Mouse (Mus musculus): ENCODE results near the gene Nucb1. TPM values are rescaled to one million over a fixed set of nuclear protein-coding genes. Genes with fewer than 3 reads are reported as not detected.
"Not testable (repeated sequence)": the region's sequence is repeated elsewhere in the genome, so short reads cannot be mapped to it uniquely, and the experiment has no call there.

The Nucb1 gene
- total RNA-seq, 2 experiments from 2014 or later, result 144 to 151 TPM

DNA sequence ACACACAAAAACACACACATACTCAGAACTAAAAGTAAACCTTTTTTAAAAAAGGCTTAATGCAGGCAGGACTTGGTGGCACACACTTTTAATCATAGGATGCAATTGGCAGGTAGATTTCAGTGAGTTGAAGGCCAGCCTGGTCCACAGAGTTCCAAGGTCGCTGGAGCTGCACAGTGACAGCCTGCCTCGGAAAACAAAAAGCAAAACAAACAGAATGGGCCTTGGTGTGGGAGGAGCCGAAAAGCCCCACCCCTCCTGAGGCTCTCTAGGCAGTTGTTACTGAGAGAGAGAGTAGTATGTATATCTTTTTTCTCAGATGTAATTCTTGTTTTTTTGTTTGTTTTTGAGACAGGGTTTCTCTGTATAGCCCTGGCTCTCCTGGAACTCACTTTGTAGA lies 18.9 kb downstream of the Nucb1 start:
- DNase-seq, result no peak
- intact Hi-C loops (cut with DNase I), result no loop called here

DNA sequence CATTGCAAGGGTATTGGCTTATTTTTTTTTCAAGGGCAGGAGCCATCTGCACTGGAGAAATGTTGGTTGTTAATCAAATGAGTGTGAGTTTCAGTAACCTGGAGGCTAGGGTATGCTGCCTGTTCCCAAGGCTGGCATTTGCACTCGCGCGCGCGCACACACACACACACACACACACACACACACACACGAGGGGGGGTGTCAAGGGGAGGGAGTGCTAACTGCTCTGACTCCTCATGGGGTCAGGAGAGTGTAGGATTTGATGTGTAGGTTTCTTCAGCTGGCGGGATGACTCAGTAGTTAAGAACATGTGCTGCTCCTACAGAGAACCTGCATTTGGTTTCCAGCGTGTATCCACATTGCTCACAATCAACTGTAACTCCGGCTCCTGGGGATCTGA lies 19.4 kb downstream of the Nucb1 start:
- no peak for DNase-seq
- intact Hi-C loops (cut with DNase I), result no loop called here

DNA sequence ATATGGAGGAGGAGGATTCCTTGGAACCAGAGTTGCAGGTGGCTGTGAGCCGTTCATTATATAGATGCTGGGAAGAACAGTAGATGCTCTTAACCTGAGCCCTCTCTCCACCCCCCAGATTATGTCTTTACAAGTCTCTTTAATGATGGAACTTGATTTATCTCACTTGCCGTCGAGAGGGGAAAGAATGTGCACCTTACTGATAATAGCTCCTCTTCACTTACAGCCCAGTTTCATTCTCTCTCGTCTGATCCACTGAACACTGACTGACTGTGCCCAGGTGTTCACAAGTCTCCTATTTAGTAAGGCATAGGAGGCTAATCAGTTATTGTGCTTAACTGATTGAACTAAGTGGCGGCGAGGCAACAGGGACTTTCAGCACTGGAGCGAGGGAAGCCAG lies 20.6 kb downstream of the Nucb1 start:
- intact Hi-C loops (cut with DNase I), result no loop called here
- no peak for DNase-seq

DNA sequence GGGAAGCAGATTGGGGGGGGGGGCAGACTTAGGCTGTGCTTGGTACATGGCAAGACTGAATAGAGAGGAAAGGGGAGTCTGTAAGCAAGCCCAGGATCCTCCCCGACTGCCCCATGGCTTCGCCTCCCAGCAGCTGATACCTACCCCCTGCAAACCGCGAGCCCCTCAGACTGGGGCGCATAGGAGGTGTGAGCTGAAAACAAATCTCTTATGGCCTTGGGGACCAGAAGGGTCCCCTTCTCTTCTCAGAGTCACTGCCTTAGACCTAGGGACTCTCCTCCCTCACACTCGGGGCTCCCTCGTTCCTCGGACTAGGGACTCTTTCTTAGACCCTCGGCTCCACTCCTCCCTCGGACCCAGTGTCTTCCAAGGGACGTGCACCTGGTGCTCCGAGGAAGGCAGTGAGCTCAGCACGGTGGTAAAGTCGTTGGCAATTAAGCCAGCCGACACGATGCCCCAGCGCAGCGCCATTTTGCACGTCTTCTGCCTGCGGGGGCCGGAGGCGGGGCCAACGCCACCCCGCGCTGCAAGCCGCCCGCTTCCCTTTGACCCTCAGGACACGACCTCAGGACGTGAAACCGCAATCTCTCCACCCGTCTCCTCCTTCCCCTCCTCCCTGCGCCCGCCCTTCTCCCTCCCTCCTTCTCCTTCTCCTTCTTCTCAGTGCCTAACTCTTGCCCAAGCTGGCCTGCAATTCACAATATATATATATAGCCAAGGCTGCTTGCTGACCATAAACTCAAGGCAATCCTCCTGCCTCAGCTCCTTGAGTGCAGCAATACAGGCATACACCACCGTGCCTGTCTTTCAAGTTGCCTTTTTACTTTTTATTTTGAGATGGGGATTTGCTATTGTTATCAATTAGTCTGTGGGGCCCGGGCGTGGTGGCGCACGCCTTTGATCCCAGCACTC lies 21.7 kb downstream of the Nucb1 start, which contains the start of gene Dhdh:
Dhdh (minus strand) TSS at position 513 of the 912 bp plus-strand sequence.
- intact Hi-C loops (cut with DNase I), result no loop called here
- DNase-seq, result peak; percentile 63 to 69

DNA sequence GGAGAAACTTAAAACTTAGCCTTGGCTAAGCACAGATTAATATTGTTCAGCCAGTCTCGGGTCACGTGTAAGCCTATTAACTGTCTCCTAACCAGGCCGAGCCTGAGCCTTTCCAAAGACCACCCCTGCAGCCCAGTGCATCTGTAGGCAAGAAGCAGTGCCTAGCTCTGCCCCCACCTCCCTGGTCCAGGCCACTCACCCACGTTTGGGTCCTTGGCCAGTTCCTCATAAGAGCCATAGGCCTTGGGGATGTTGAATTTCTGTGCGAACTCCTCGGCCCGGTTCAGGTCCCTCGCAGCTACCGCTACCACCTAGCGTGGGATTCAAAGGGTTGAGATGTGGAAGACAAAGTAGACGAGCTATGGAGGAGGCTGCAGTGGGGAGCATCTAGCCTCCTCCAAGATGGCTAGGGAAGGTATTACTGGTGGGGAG lies 22.3 kb downstream of the Nucb1 start:
- DNase-seq, result no peak
- intact Hi-C loops (cut with DNase I), result no loop called here

DNA sequence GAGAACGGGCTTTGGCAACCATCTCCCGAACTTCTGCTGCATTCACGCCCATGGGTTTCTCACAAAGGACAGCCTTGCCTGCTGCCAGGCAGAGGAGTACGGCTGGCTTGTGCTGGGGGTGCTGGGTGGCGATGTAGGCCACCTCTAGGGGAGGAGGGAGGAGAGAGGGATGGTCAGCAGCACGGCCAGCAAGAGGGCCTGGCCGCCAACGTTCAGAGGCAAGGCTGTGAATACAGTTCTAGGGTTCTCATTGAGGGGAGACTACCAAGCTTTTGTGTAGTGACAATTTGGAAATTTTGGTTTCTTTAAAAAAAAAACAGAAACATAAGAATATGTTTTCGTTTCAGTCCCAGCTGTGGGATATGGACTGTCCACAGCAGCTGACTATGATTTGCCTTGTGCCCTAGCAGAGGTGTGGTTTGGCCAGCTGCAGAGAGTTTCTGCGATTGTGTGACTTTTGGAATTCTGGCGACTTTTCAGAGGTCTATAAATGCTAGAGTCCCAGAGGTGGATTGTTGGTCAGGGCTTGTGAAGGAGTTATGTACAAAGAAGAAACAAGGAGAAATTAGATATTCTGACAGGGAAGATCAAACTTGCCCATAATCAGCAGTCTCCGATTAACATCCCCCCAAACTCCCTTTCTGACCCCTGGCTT lies 23.3 kb downstream of the Nucb1 start, which contains the start of gene Gm45808:
Gm45808 (minus strand) TSS at position 51 of the 655 bp plus-strand sequence.
- no peak for DNase-seq
- intact Hi-C loops (cut with DNase I), result no loop called here

DNA sequence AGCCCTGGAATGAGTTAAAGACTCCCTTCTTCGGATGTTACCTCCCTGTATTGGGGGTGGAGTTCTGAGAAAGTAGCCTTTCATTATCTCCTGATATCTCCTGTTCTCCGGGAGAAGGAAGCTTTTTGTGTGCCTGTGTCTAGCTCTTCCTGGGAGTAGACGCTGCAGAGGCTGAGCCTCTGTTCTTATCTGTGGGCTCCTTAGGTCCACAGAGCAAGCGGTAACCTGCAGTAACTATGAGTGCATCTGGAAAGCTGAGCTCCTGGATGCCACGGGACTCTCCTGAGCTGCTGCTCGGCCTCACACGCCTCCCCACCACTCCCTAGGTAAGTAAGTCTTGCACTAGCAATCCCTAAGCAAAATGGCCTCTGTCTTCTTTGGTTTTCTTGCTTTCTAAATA lies 24.0 kb downstream of the Nucb1 start:
- intact Hi-C loops (cut with DNase I), result no loop called here
- DNase-seq, result no peak

DNA sequence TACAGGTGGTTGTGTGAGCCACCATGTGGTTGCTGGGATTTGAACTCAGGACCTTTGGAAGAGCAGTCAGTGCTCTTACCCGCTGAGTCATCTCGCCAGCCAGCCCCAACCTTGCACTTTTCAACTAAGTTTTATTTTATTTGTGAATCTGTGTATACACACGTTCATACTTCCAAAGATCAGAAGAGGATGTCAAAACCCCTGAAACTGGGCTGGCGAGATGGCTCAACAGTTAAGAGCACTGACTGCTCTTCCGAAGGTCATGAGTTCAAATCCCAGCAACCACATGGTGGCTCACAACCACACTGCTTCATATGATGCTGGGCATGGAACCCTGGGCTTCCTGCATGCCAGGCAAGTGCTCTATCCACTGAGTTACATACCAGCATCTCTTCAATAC lies 25.2 kb downstream of the Nucb1 start:
- DNase-seq; intact Hi-C loops (cut with DNase I): not testable (repeated sequence)

DNA sequence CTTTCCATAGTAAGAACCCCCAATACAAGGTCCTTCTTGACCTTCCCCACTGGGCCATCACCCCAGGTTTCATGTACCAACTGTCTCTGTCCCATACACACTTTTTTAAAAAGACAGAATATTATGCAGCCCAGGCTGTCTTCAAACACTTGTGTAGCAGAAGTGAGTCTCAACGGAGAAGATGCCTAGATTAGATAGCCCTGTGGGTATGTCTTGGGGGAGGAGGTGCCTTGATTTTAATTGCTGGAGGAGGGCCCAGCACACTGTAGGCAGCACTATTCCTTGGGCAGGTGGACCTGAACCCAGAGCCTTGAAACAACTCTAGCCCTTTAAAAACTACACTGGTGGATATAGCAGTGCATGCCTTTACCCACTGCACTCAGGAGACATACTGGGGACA lies 28.0 kb downstream of the Nucb1 start:
- DNase-seq, result no peak
- intact Hi-C loops (cut with DNase I), result no loop called here

DNA sequence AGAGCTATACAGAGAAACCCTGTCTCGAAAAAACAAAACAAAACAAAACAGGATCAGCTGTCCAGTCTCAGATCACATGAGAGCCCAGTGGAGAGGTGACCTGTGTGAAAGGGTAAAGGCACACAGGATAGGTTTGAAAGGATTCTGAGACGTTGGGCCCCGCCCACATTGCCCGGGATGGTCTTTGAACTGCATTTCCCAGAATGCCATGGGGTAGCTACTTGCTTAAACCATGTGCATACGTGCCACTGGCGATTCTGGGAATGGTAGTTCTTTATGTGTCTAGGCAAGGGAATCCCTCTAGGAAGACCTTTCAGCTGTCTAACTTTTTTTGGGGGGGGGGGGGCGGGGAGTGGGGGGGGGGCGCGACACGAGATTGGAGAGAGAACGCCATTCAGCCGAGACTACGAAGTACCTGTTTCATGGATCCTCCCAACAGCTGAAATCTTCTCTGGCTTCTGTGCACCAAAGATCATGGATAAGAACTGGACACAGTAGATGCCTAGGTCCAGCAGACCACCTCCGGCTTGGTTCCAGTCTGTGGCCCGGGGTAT lies 28.8 kb downstream of the Nucb1 start, which contains the start of gene Tulp2:
Tulp2 (plus strand) TSS at position 504 of the 554 bp plus-strand sequence.
- intact Hi-C loops (cut with DNase I), result no loop called here
- DNase-seq, result peak; percentile 66 to 77

DNA sequence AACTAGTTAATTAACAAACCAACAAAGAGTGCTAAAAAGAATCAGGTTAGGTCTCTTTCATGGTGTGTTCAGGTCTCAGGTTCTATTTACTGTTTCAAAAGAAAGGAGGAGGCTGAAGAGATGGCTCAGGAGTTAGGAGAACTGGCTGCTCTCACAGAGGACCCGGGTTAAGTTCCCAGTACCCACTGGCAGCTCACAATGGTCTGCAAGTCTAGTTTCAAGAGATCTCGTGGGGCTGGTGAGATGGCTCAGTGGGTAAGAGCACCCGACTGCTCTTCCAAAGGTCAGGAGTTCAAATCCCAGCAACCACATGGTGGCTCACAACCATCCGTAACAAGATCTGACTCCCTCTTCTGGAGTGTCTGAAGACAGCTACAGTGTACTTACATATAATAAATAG lies 29.9 kb downstream of the Nucb1 start:
- DNase-seq; intact Hi-C loops (cut with DNase I): not testable (repeated sequence)

DNA sequence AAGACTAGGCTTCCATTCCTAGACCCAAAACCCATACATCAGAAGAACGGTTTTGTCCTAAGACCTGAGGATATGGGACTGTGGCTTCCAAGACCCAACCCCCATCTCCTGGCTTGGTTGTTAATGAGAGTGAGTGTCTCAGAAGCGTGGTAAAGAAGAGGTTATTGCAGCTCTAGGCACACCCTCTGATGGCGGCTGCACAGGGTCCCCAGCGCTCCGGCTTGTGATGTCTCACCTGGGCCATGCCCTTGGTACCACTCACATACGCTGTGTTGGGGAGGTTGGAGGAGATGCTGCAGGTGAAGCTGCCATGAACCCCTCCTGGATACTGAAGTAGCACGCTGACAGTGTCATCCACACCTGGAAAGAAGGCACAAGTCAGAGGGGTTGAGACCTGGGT lies 31.4 kb downstream of the Nucb1 start:
- intact Hi-C loops (cut with DNase I), result no loop called here
- no peak for DNase-seq

DNA sequence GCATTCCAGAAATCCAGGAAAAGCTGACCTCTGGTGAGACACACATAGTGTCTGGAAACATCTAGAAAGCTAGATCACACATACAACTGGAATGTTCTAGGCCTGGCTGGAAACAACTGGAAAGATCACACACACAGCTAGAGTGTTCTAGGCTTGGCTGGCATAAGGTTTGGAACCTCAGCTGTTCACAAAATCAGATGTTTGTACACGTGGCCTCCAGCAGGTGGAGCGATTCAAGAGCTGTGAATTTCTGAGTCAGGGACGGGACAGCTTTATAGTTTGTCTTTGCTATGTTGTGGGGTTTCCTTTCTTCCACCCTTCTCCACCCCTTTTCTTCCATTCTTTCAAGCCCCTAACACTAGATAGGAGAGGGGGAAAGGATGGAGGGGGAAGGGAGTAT lies 33.2 kb downstream of the Nucb1 start:
- intact Hi-C loops (cut with DNase I), result loop anchor here (2.0 kb wide), 2 partner anchors 46 to 84 kb away; no protein-coding TSS in a partner anchor
- DNase-seq, result peak; percentile 76 to 82

DNA sequence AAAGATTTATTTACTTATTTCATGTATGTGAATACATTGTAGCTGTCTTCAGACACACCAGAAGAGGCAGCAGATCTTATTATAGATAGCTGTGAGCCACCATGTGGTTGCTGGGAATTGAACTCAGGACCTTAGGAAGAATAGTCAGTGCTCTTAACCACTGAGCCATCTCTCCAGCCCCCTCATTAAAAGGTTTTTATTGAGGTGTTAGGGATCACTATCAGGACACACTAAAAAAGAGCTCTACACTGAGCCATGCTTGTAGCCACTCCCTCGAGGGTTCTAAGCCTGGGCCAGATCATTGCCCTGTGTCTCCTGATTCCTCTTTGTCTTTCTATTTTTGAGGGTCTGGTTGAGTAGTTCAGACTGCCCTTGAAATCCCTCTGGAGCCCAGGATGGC lies 33.8 kb downstream of the Nucb1 start:
- intact Hi-C loops (cut with DNase I), result loop anchor here (2.0 kb wide), 2 partner anchors 46 to 84 kb away; no protein-coding TSS in a partner anchor
- no peak for DNase-seq

DNA sequence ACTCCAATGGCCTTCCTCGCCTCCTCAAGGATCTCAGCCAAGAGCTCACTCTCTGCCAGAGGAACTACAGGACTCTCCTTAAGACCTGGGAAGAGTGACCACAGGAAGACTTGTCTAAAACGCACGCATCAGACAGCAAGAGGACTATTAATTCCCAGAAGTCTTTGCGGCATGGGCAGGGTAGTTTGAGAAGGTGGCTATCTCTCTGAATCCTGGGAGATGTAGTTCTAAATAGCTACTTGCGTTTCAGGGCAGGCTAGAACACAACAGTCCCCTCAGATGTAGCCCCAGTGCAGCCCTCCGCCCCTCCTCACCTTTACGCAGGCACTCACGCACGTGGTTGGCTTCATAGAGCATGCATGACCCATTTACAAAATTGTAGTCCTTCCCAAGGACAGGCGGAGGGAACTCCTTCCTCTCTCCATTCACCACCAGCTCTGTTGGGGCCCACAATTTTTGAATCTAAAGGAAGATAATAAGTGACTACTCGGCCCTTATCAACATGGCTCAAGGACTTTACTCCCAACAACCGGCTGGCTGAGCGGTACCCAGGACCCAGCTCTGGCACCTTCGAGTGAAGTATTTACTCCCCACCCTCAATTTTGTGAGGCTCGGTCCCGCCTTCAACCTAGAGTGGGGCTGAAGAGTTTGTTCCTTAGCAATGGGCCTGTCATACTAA lies 34.8 kb downstream of the Nucb1 start:
- DNase-seq, result peak in 1 of 2 experiments; percentile 49
- intact Hi-C loops (cut with DNase I), result no loop called here

DNA sequence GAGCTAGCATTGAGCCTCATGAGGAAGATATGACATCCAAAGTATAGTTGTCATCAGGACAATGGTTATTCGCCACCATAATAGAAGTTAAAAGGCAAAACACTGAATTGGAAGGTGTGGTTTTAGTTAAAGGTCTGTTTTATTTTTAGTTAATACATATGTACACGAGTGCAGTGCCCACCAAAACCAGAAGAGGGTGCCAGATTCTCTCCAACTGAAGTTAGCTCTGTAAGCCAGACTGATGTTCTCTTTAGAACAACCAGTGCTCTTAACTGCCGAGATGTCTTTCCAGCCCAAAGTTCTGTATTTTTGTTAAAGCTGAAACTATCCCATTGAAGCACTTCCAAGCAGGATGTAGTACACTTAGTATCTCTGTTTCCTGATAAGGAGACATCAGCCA lies 39.3 kb downstream of the Nucb1 start:
- DNase-seq, result peak; percentile 75 to 85
- intact Hi-C loops (cut with DNase I), result loop anchor here (1.0 kb wide), 1 partner anchor 91 kb away; no protein-coding TSS in a partner anchor

DNA sequence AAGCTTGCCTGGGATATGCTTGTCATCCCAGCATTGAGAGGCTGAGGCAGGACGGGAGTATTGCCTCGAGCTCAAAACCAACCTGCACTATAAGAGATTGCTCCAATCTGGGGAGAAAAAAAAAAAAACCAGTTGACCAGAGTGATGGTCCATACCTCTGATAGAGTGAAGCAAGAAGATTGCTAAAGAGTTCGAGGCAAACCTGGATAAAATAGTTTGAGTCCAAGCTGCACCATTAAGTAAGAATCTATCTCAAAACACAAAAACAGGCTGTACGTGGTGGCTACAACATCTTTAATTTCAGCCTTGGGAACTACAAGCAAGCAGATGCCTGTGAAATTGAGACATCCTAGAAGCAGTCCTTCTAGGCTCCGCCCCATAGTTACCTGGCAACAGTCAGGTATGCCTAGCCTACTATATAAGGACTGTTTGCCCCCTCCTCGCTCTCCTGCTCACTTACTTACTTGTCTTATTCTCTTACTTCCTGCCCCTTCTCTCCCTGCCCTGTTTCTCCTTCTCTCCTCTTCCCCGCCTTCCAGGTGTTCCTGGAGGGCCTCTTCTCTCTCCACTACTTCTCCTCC lies 43.0 kb downstream of the Nucb1 start:
- intact Hi-C loops (cut with DNase I), result loop anchor here (2.0 kb wide), 1 partner anchor 56 kb away; no protein-coding TSS in a partner anchor
- no peak for DNase-seq

DNA sequence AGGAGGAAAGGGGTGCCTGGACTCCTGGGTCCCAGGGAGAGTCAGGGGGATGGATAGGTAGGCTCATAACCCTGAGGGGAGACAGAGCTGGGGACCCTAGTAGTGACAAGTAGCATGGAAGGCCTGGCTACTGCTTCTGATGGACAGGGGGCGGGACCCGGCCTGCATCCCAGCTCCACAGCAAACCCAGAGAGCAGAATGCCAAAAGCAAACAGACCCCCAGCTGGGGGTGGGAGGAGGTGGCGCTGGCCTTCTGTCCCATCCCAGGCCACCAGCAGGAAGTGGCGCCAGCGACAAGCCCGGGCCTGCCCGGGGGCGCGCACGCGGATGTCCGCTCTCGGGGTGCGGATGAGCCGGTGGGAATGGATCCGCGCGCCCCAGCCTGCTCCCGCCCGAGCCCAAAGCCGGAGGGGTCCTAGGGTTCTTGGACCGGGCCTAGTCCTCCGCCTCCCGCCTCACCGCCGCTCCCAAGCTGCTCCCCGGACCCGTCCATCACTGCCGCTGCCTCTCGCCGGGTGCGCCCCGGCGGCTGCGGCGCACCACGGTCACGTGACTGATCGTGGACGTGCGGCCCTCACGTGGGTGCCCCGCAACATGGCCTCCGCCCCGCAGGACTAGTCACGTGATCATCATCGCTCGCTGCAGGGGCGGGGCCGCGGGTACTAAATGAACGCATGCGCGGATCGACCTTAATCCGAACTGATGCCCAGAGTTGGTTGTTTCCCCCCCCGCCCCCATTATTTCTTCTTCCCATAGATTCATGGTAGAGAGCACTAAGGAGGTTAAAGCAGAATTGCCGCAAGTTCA lies 43.7 kb downstream of the Nucb1 start, which contains the start of gene Bax:
Bax (minus strand) TSS at position 616 of the 807 bp plus-strand sequence.
- peak; percentile 96 to 97 for DNase-seq
- intact Hi-C loops (cut with DNase I), result loop anchor here (2.0 kb wide), 1 partner anchor 56 kb away; no protein-coding TSS in a partner anchor

DNA sequence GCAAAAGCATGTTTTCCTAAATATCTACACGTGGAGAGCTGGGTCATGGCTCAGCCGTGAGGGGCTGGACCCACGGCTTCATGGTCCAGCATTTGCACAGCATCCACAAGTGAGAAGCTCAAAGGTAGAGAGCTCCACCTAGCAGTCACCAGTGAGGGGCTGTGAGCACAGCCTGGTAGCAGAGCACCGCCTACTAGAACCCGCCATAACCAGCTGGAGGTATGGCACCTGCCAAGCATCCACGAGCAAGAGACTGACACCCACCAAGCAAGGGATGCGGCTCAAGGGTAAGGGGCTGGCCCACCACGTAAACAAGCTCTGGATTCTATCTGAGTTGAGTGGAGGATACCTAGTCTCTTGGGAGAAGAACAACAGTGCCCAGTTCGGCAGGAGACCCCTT lies 44.7 kb downstream of the Nucb1 start:
- intact Hi-C loops (cut with DNase I), result no loop called here
- no peak for DNase-seq

Measured in heart, postnatal 10 days (tissue).